Mouse (Mus musculus) heart, embryonic 16.5 days (tissue): ENCODE results near the gene Lrrc23. TPM values are rescaled to one million over a fixed set of nuclear protein-coding genes. Genes with fewer than 3 reads are reported as not detected.
A peak's percentile ranks its signal among the peaks of the same experiment; 100 is the strongest.
"Not testable (repeated sequence)": the region's sequence is repeated elsewhere in the genome, so short reads cannot be mapped to it uniquely, and the experiment has no call there.

ENCODE experiments used
- ATAC-seq: fragments of 200-750 bp; cut with Nextera tagmentation; replicated peaks from 2 replicates; pipeline ENCODE4 v1.8.0; 2017; ENCODE audit warnings: moderate number of reproducible peaks; ENCODE audit not compliant: insufficient read depth, low FRiP score; ENCODE audit errors: extremely low read depth
- H3K27ac ChIP-seq: fragments of 300-500 bp; sonication (generic); 2 replicates; pipeline ENCODE4 v1.5.1; 2014; ENCODE audit warnings: mild to moderate bottlenecking, low read length, control low read depth, moderate library complexity
- H3K27me3 ChIP-seq: fragments of 300-500 bp; sonication (generic); 2 replicates; pipeline ENCODE4 v1.6.1; 2014; ENCODE audit warnings: low read length, mixed read lengths; ENCODE audit not compliant: control insufficient read depth, insufficient read depth
- H3K36me3 ChIP-seq: fragments of 300-500 bp; sonication (generic); 2 replicates; pipeline ENCODE4 v1.6.1; 2014; ENCODE audit not compliant: control insufficient read depth, insufficient read depth
- H3K4me1 ChIP-seq: fragments of 300-500 bp; sonication (generic); 2 replicates; pipeline ENCODE4 v1.6.1; 2014; ENCODE audit warnings: low read length, mixed read lengths; ENCODE audit not compliant: control insufficient read depth, insufficient read depth
- H3K4me2 ChIP-seq: fragments of 300-500 bp; sonication (generic); 2 replicates; pipeline ENCODE4 v1.6.1; 2014; ENCODE audit warnings: low read depth, mild to moderate bottlenecking, control low read depth, low read length
- H3K4me3 ChIP-seq: fragments of 300-500 bp; sonication (generic); 2 replicates; pipeline ENCODE4 v1.5.1; 2014; ENCODE audit warnings: mild to moderate bottlenecking, control low read depth, low read length
- H3K9ac ChIP-seq: fragments of 300-500 bp; sonication (generic); 2 replicates; pipeline ENCODE4 v1.6.1; 2014; ENCODE audit warnings: low read length, control low read depth
- H3K9me3 ChIP-seq: fragments of 300-500 bp; sonication (generic); replicated peaks from 2 replicates; pipeline ENCODE4 v1.6.1; 2016; ENCODE audit warnings: low read length; ENCODE audit not compliant: control insufficient read depth
- WGBS: fragments of 180-500 bp; shearing (Covaris S2); extraction: QIAGEN DNeasy Blood & Tissue Kit; methylation state at CpG from one replicate; pipeline ENCODE4 v1.1.7; 2014; 5-methylcytosine and 5-hydroxymethylcytosine counted together
- polyA plus RNA-seq: library from polyadenylated mRNA; unstranded; fragments of >200 nt; fragmentation: Nextera tagmentation; extraction: Ambion mirVana; gene quantifications from 2 replicates; pipeline ENCODE4 v1.2.1, GENCODE M21; 2015

Gene Lrrc23
- polyA plus RNA-seq, 1 experiment from 2014 or later: 2.5 TPM

GRCm38 (mm10) chr6:124804341-124804740 is 24.8 kb upstream of the Lrrc23 start:
- Histone ChIP-seq H3K4me2 (no peak overlapping the region), H3K4me1 (peaks cover 31% of the 10 kb centered on the region), H3K4me3 (no peak overlapping the region), H3K27ac (no peak overlapping the region), H3K36me3 (no peaks in the 10 kb centered on the region), H3K27me3 (no peaks in the 10 kb centered on the region), H3K9me3 (no peaks in the 10 kb centered on the region), H3K9ac (no peak overlapping the region)
- WGBS: 82% methylated on average over 3 of the region's 3 CpGs
- no peak for ATAC-seq

- not testable (repeated sequence) for H3K27me3 ChIP-seq, H3K9ac ChIP-seq, H3K9me3 ChIP-seq, H3K4me2 ChIP-seq, ATAC-seq, H3K27ac ChIP-seq, H3K36me3 ChIP-seq, H3K4me3 ChIP-seq
- H3K4me1 ChIP-seq: peaks cover 29% of the 10 kb centered on the region
- WGBS: 94% methylated on average over 4 of the region's 4 CpGs
These were observed 24.2 kb upstream of the Lrrc23 start for GRCm38 (mm10) chr6:124803691-124804090.

GRCm38 (mm10) chr6:124803061-124803460 is 23.5 kb upstream of the Lrrc23 start:
- Histone ChIP-seq H3K9ac (no peak overlapping the region), H3K4me2 (no peak overlapping the region), H3K9me3 (no peaks in the 10 kb centered on the region), H3K27ac (no peak overlapping the region), H3K36me3 (no peaks in the 10 kb centered on the region), H3K27me3 (no peaks in the 10 kb centered on the region), H3K4me3 (no peak overlapping the region), H3K4me1 (peaks cover 26% of the 10 kb centered on the region)
- 79% methylated on average over 3 of the region's 3 CpGs for WGBS
- ATAC-seq: no peak

GRCm38 (mm10) chr6:124802400-124802799 is 22.9 kb upstream of the Lrrc23 start:
- WGBS: 21% methylated on average over 5 of the region's 9 CpGs
- Histone ChIP-seq H3K9ac (0 out of 2 replicates have a peak overlapping the region, but pooled peaks have one; percentile 26), H3K4me2 (peak overlapping the region; percentile 51), H3K4me3 (peak overlapping the region; percentile 15; the same call in 1 of the 2 replicates), H3K4me1 (peaks cover 20% of the 10 kb centered on the region)
- not testable (repeated sequence) for H3K27me3 ChIP-seq, H3K27ac ChIP-seq, H3K36me3 ChIP-seq, ATAC-seq, H3K9me3 ChIP-seq

- no peak overlapping the region for H3K9ac ChIP-seq
- no peak for ATAC-seq
- no peak overlapping the region for H3K4me2 ChIP-seq
- no peaks in the 10 kb centered on the region for H3K27me3 ChIP-seq
- H3K9me3 ChIP-seq: no peaks in the 10 kb centered on the region
- no peaks in the 10 kb centered on the region for H3K4me1 ChIP-seq
- H3K4me3 ChIP-seq: no peak overlapping the region
- H3K27ac ChIP-seq: no peak overlapping the region
- WGBS: 77% methylated on average over 2 of the region's 2 CpGs
- no peaks in the 10 kb centered on the region for H3K36me3 ChIP-seq
These were observed 16.7 kb upstream of the Lrrc23 start for GRCm38 (mm10) chr6:124796200-124796599.

- no peak overlapping the region for H3K4me2 ChIP-seq
- H3K4me3 ChIP-seq: no peak overlapping the region
- H3K4me1 ChIP-seq: no peaks in the 10 kb centered on the region
- H3K9me3 ChIP-seq: no peaks in the 10 kb centered on the region
- H3K9ac ChIP-seq: no peak overlapping the region
- no peaks in the 10 kb centered on the region for H3K27me3 ChIP-seq
- no peak overlapping the region for H3K27ac ChIP-seq
- ATAC-seq: no peak
- WGBS: 78% methylated on average over 4 of the region's 4 CpGs
- no peaks in the 10 kb centered on the region for H3K36me3 ChIP-seq
These were observed 16.3 kb upstream of the Lrrc23 start for GRCm38 (mm10) chr6:124795781-124796180.

GRCm38 (mm10) chr6:124791911-124792310 is 12.4 kb upstream of the Lrrc23 start:
- ATAC-seq: no peak
- Histone ChIP-seq H3K9me3 (no peaks in the 10 kb centered on the region), H3K36me3 (no peaks in the 10 kb centered on the region), H3K27ac (no peak overlapping the region), H3K4me3 (no peak overlapping the region), H3K4me2 (no peak overlapping the region), H3K9ac (no peak overlapping the region), H3K4me1 (no peaks in the 10 kb centered on the region), H3K27me3 (no peaks in the 10 kb centered on the region)
- 76% methylated on average over 3 of the region's 3 CpGs for WGBS

- no peak for ATAC-seq
- Histone ChIP-seq H3K27ac (no peak overlapping the region), H3K9me3 (no peaks in the 10 kb centered on the region), H3K9ac (no peak overlapping the region), H3K4me1 (no peaks in the 10 kb centered on the region), H3K4me2 (no peak overlapping the region), H3K4me3 (no peak overlapping the region), H3K27me3 (no peaks in the 10 kb centered on the region), H3K36me3 (no peaks in the 10 kb centered on the region)
- WGBS: 60% methylated on average over 4 of the region's 4 CpGs
These were observed 10.6 kb upstream of the Lrrc23 start for GRCm38 (mm10) chr6:124790121-124790520.

GRCm38 (mm10) chr6:124789519-124789918 is 10.0 kb upstream of the Lrrc23 start:
- no peaks in the 10 kb centered on the region for H3K4me1 ChIP-seq
- no peak for ATAC-seq
- H3K4me3 ChIP-seq: no peak overlapping the region
- H3K36me3 ChIP-seq: no peaks in the 10 kb centered on the region
- WGBS: 75% methylated on average over 4 of the region's 4 CpGs
- no peak overlapping the region for H3K9ac ChIP-seq
- no peaks in the 10 kb centered on the region for H3K27me3 ChIP-seq
- H3K4me2 ChIP-seq: no peak overlapping the region
- no peak overlapping the region for H3K27ac ChIP-seq
- H3K9me3 ChIP-seq: no peaks in the 10 kb centered on the region

- WGBS: 74% methylated on average over 10 of the region's 10 CpGs
- ATAC-seq: no peak
These were observed 8.2 kb upstream of the Lrrc23 start for GRCm38 (mm10) chr6:124787722-124788121.

More at GRCm38 (mm10) chr6:124787722-124788121, 8.2 kb upstream of the Lrrc23 start:
- H3K36me3 ChIP-seq: no peaks in the 10 kb centered on the region
- H3K27me3 ChIP-seq: no peaks in the 10 kb centered on the region
- H3K4me2 ChIP-seq: no peak overlapping the region
- H3K9ac ChIP-seq: no peak overlapping the region
- H3K4me3 ChIP-seq: no peak overlapping the region
- H3K27ac ChIP-seq: no peak overlapping the region
- no peaks in the 10 kb centered on the region for H3K9me3 ChIP-seq
- H3K4me1 ChIP-seq: no peaks in the 10 kb centered on the region
